Mouse (Mus musculus) myocyte (in vitro differentiated cells): Measurements from ENCODE around the gene Msi2.

Experiments used
- E2F4 ChIP-seq: IDR thresholded peaks from one replicate; pipeline ENCODE4 v1.6.1; 2011; ENCODE audit warnings: mild to moderate bottlenecking, control low read depth, moderate library complexity; ENCODE audit not compliant: insufficient read depth
- MAX ChIP-seq: IDR thresholded peaks from one replicate; pipeline ENCODE4 v1.6.1; 2011; ENCODE audit warnings: low read depth, mild to moderate bottlenecking, control low read depth
- MYOG ChIP-seq, 3 experiments: IDR thresholded peaks; one replicate each; pipeline ENCODE4 v1.6.1; 2011; ENCODE audit warnings: control low read depth in 2 of 3, low read depth in 2 of 3, mild to moderate bottlenecking in 2 of 3; ENCODE audit not compliant: insufficient read length in 2 of 3, control insufficient read depth in 1 of 3, insufficient read depth in 1 of 3
- POLR2A ChIP-seq: IDR thresholded peaks from one replicate; pipeline ENCODE4 v1.6.1; 2011; ENCODE audit warnings: low read depth, mild to moderate bottlenecking, control low read depth, moderate library complexity; ENCODE audit not compliant: insufficient read length
- POLR2AphosphoS2 ChIP-seq: IDR thresholded peaks from one replicate; pipeline ENCODE4 v1.6.1; 2011; ENCODE audit warnings: low read depth, control low read depth; ENCODE audit not compliant: insufficient read length
- TCF12 ChIP-seq: IDR thresholded peaks from one replicate; pipeline ENCODE4 v1.6.1; 2011; ENCODE audit warnings: mild to moderate bottlenecking, control low read depth; ENCODE audit not compliant: poor library complexity, insufficient read depth, severe bottlenecking
- USF1 ChIP-seq: IDR thresholded peaks from one replicate; pipeline ENCODE4 v1.6.1; 2011; ENCODE audit warnings: low read depth, mild to moderate bottlenecking, control low read depth, moderate library complexity

DNA sequence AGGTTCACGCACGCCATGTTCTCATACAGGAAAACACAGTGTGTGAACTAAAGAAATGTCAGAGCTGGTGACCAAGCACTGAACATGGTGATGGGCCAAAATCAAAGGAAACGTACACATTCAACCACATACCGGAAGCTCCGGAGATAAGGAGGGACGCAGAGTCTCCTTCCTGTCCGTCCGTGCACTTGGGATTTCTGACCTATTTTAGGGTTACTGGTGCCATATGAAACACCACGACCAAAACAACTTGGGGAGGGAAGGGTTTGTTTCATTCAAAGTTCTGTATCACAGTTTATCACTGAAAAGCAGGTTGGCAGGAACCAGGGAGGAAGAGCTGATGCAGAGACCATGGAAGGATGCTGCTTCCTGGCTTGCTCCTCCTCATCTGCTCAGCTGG lies 44.2 kb downstream of the Msi2 start:
- TF ChIP-seq POLR2A (no peak), E2F4 (no peak), MYOG (IDR thresholded peaks at IDR 0.05; ENCODE audit: control insufficient read depth in 1 of 3, insufficient read depth in 1 of 3, insufficient read length in 2 of 3, low read depth in 2 of 3) (no peak), USF1 (no peak), MAX (no peak), TCF12 (no peak), POLR2AphosphoS2 (no peak)
